In genomic region chr11:115071631-115072294, GRCm38 (mm10) we compare ENCODE assay signal across 9 mouse cellular contexts. TPM values are rescaled to one million over a fixed set of nuclear protein-coding genes. Genes with fewer than 3 reads are reported as not detected.
A peak's percentile ranks its signal among the peaks of the same experiment; 100 is the strongest.
DNase-seq lines count a peak whose midpoint lies in the region; ATAC-seq lines count a peak whose summit lies in the region.
"Had no signal": no experiment of that assay in that cellular context is flagged by ENCODE, and none has a peak within 500 bp of the region (broad histone marks: within the 10 kb centered on the region; RNA-seq: fewer than 3 reads in every experiment).

No protein-coding gene starts in this region.

- H3K4me1 ChIP-seq in embryonic facial prominence, embryonic 11.5 days (ENCODE audit: control insufficient read depth, insufficient read depth, low read length) = no peaks in the 10 kb centered on the region
- H3K4me1 ChIP-seq in heart, embryonic 13.5 days = peaks cover 10% of the 10 kb centered on the region
- H3K4me1 ChIP-seq in kidney, embryonic 15.5 days = peaks cover 21% of the 10 kb centered on the region
- 0 out of 2 replicates have a peak, but pooled peaks cover 4% of the 10 kb centered on the region for H3K4me1 ChIP-seq in stomach, embryonic 14.5 days (ENCODE audit: control insufficient read depth, insufficient read depth, low read length)

- H3K27ac ChIP-seq in embryonic facial prominence, embryonic 11.5 days (replicated peaks; ENCODE audit: low read depth, low read length) = no peak overlapping the region
- H3K27ac ChIP-seq in heart, embryonic 13.5 days (replicated peaks) = peak overlapping the region; percentile 20; the same call in 1 of the 2 replicates
- H3K27ac ChIP-seq in kidney, embryonic 15.5 days = peak overlapping the region; percentile 87
- H3K27ac ChIP-seq in stomach, embryonic 14.5 days (ENCODE audit: low read length) = peak overlapping the region; percentile 21; the same call in 1 of the 2 replicates

- H3K4me2 ChIP-seq in embryonic facial prominence, embryonic 11.5 days (ENCODE audit: low read depth, low read length) = no peak overlapping the region; the same call in 1 of the 2 replicates
- peak overlapping the region; percentile 53 for H3K4me2 ChIP-seq in heart, embryonic 13.5 days
- peak overlapping the region; percentile 52 for H3K4me2 ChIP-seq in kidney, embryonic 15.5 days
- H3K4me2 ChIP-seq in stomach, embryonic 14.5 days (replicated peaks; ENCODE audit: low read depth, low read length) = peak overlapping the region; percentile 2; the same call in 1 of the 2 replicates

- DNase-seq in adrenal gland, adult 8-10 months = peak; percentile 48
- DNase-seq in embryonic facial prominence, embryonic 11.5 days (ENCODE audit: low spot score) = peak; percentile 16
- peak; percentile 69 for DNase-seq in lung, postnatal 25 days (ENCODE audit: low spot score)
- DNase-seq in frontal cortex, postnatal 25 days (ENCODE audit: low spot score in 2 of 2) = no peak
- no peak for DNase-seq in layer of hippocampus, adult 11-12 months (ENCODE audit: low spot score)

- H3K9ac ChIP-seq in embryonic facial prominence, embryonic 11.5 days (replicated peaks; ENCODE audit: low read length) = no peak overlapping the region
- H3K9ac ChIP-seq in heart, embryonic 13.5 days = no peak overlapping the region
- 0 out of 2 replicates have a peak overlapping the region, but pooled peaks have one; percentile 0 for H3K9ac ChIP-seq in kidney, embryonic 15.5 days
- no peak overlapping the region for H3K9ac ChIP-seq in stomach, embryonic 14.5 days (replicated peaks; ENCODE audit: low read depth, low read length)

- no peak overlapping the region for H3K4me3 ChIP-seq in embryonic facial prominence, embryonic 11.5 days (ENCODE audit: low read depth, low read length)
- no peak overlapping the region for H3K4me3 ChIP-seq in heart, embryonic 13.5 days
- peak overlapping the region; percentile 1; the same call in 1 of the 2 replicates for H3K4me3 ChIP-seq in kidney, embryonic 15.5 days (replicated peaks)
- no peak overlapping the region for H3K4me3 ChIP-seq in stomach, embryonic 14.5 days (ENCODE audit: low read depth, low read length)
- H3K4me3 ChIP-seq: erythroblast, embryonic 14.5 days had no signal

- H3K27me3 ChIP-seq in embryonic facial prominence, embryonic 11.5 days (ENCODE audit: control insufficient read depth, insufficient read depth, low read length) = no peaks in the 10 kb centered on the region
- H3K27me3 ChIP-seq in heart, embryonic 13.5 days (replicated peaks) = peaks cover 5% of the 10 kb centered on the region; the same call in 1 of the 2 replicates
- no peaks in the 10 kb centered on the region; the same call in 1 of the 2 replicates for H3K27me3 ChIP-seq in kidney, embryonic 15.5 days
- H3K27me3 ChIP-seq in stomach, embryonic 14.5 days (ENCODE audit: control insufficient read depth, insufficient read depth, low read length) = no peaks in the 10 kb centered on the region

- no peaks in the 10 kb centered on the region for H3K36me3 ChIP-seq in embryonic facial prominence, embryonic 11.5 days (replicated peaks; ENCODE audit: control insufficient read depth, insufficient read depth, low read depth, low read length)
- H3K36me3 ChIP-seq in heart, embryonic 13.5 days = no peaks in the 10 kb centered on the region
- H3K36me3 ChIP-seq in kidney, embryonic 15.5 days = no peaks in the 10 kb centered on the region
- H3K36me3 ChIP-seq in stomach, embryonic 14.5 days (ENCODE audit: control insufficient read depth, insufficient read depth, low read length) = no peaks in the 10 kb centered on the region

- no peaks in the 10 kb centered on the region for H3K9me3 ChIP-seq in embryonic facial prominence, embryonic 11.5 days (replicated peaks; ENCODE audit: control insufficient read depth, low read length)
- no peaks in the 10 kb centered on the region for H3K9me3 ChIP-seq in heart, embryonic 13.5 days
- no peaks in the 10 kb centered on the region for H3K9me3 ChIP-seq in kidney, embryonic 15.5 days (replicated peaks)
- no peaks in the 10 kb centered on the region for H3K9me3 ChIP-seq in stomach, embryonic 14.5 days (ENCODE audit: control insufficient read depth, low read depth, low read length)

- WGBS in embryonic facial prominence, embryonic 11.5 days = 12% methylated on average over 14 of the region's 14 CpGs
- WGBS in heart, embryonic 13.5 days = 23% methylated on average over 14 of the region's 14 CpGs
- WGBS in kidney, embryonic 15.5 days = 8% methylated on average over 14 of the region's 14 CpGs
- 10% methylated on average over 14 of the region's 14 CpGs for WGBS in stomach, embryonic 14.5 days

- ATAC-seq in embryonic facial prominence, embryonic 11.5 days (replicated peaks; ENCODE audit: insufficient number of reproducible peaks, low FRiP score, low TSS enrichment, low read depth) = no peak
- ATAC-seq in heart, embryonic 13.5 days (ENCODE audit: extremely low read depth, insufficient number of reproducible peaks, low FRiP score, low TSS enrichment) = no peak
- peak; percentile 75 for ATAC-seq in kidney, embryonic 15.5 days (replicated peaks; ENCODE audit: low FRiP score)
- ATAC-seq in stomach, embryonic 14.5 days (ENCODE audit: insufficient number of reproducible peaks, insufficient read depth, low FRiP score, low read depth) = no peak

RNA-seq across cellular contexts. Expression of gene Cd300e, which starts 9.8 kb away (rescaled TPM):
- under 1 TPM; 0.62 to 0.91 (median 0.64) TPM for total RNA-seq in adrenal gland, adult 8-10 months (2022)
- polyA plus RNA-seq in embryonic facial prominence, embryonic 11.5 days (2014; fragmentation: Nextera tagmentation; extraction: Ambion mirVana) = not detected in 2 replicates
- not detected in 2 replicates for polyA plus RNA-seq in heart, embryonic 13.5 days (2015; fragmentation: Nextera tagmentation; extraction: Ambion mirVana)
- not detected in 2 replicates for polyA plus RNA-seq in kidney, embryonic 15.5 days (2015; fragmentation: Nextera tagmentation; extraction: Ambion mirVana)
- 0.12 TPM in 1 of 2 replicates, not detected in the other for polyA plus RNA-seq in stomach, embryonic 14.5 days (2014; fragmentation: Nextera tagmentation; extraction: Ambion mirVana)
- polyA plus RNA-seq: erythroblast, embryonic 14.5 days had no signal

RNA-seq across cellular contexts. Expression of gene Rab37, which starts 19.5 kb away (rescaled TPM):
- 1 to 10 TPM in 3 of 4 experiments, under 1 TPM in 1; 0.58 to 1.8 (median 1.4) TPM for total RNA-seq in adrenal gland, adult 8-10 months (2022)
- 1.4 and 1.9 TPM in 2 replicates for polyA plus RNA-seq in embryonic facial prominence, embryonic 11.5 days (2014; fragmentation: Nextera tagmentation; extraction: Ambion mirVana)
- polyA plus RNA-seq in heart, embryonic 13.5 days (2015; fragmentation: Nextera tagmentation; extraction: Ambion mirVana) = 1.2 and 1.7 TPM in 2 replicates
- 1.7 and 2.1 TPM in 2 replicates for polyA plus RNA-seq in kidney, embryonic 15.5 days (2015; fragmentation: Nextera tagmentation; extraction: Ambion mirVana)
- 1.3 and 1.5 TPM in 2 replicates for polyA plus RNA-seq in stomach, embryonic 14.5 days (2014; fragmentation: Nextera tagmentation; extraction: Ambion mirVana)

RNA-seq across cellular contexts. Expression of gene Cd300ld3, which starts 23.6 kb away (rescaled TPM):
- total RNA-seq in adrenal gland, adult 8-10 months (2022) = 10 to 100 TPM in 3 of 4 experiments, 1 to 10 TPM in 1; 9.5 to 18.1 (median 12.1) TPM
- not detected in 2 replicates for polyA plus RNA-seq in embryonic facial prominence, embryonic 11.5 days (2014; fragmentation: Nextera tagmentation; extraction: Ambion mirVana)
- polyA plus RNA-seq in heart, embryonic 13.5 days (2015; fragmentation: Nextera tagmentation; extraction: Ambion mirVana) = not detected in 2 replicates
- not detected in 2 replicates for polyA plus RNA-seq in kidney, embryonic 15.5 days (2015; fragmentation: Nextera tagmentation; extraction: Ambion mirVana)
- not detected in 2 replicates for polyA plus RNA-seq in stomach, embryonic 14.5 days (2014; fragmentation: Nextera tagmentation; extraction: Ambion mirVana)
- polyA plus RNA-seq: erythroblast, embryonic 14.5 days had no signal

RNA-seq across cellular contexts. Expression of gene Cd300ld5, which starts 34.2 kb away (rescaled TPM):
- total RNA-seq in adrenal gland, adult 8-10 months (2022) = 10 to 100 TPM in 1 of 4 experiments, 1 to 10 TPM in 3; 3.2 to 11.2 (median 4.5) TPM
- not detected in 2 replicates for polyA plus RNA-seq in embryonic facial prominence, embryonic 11.5 days (2014; fragmentation: Nextera tagmentation; extraction: Ambion mirVana)
- polyA plus RNA-seq in heart, embryonic 13.5 days (2015; fragmentation: Nextera tagmentation; extraction: Ambion mirVana) = not detected in 2 replicates
- not detected in 2 replicates for polyA plus RNA-seq in kidney, embryonic 15.5 days (2015; fragmentation: Nextera tagmentation; extraction: Ambion mirVana)
- polyA plus RNA-seq in stomach, embryonic 14.5 days (2014; fragmentation: Nextera tagmentation; extraction: Ambion mirVana) = not detected in 2 replicates
- polyA plus RNA-seq: erythroblast, embryonic 14.5 days had no signal

RNA-seq across cellular contexts. Expression of gene Cd300ld4, which starts 45.0 kb away (rescaled TPM):
- total RNA-seq in adrenal gland, adult 8-10 months (2022) = not detected
- polyA plus RNA-seq in embryonic facial prominence, embryonic 11.5 days (2014; fragmentation: Nextera tagmentation; extraction: Ambion mirVana) = not detected in 2 replicates
- not detected in 2 replicates for polyA plus RNA-seq in heart, embryonic 13.5 days (2015; fragmentation: Nextera tagmentation; extraction: Ambion mirVana)
- not detected in 2 replicates for polyA plus RNA-seq in kidney, embryonic 15.5 days (2015; fragmentation: Nextera tagmentation; extraction: Ambion mirVana)
- not detected in 2 replicates for polyA plus RNA-seq in stomach, embryonic 14.5 days (2014; fragmentation: Nextera tagmentation; extraction: Ambion mirVana)
- polyA plus RNA-seq: erythroblast, embryonic 14.5 days had no signal

Comparison
In these comparisons a context has a peak if more than half of its experiments do, and no peak if none do; other contexts are left out.
1. DNase-seq: peak in adrenal gland, adult 8-10 months (single experiment), embryonic facial prominence, embryonic 11.5 days (single experiment) and lung, postnatal 25 days (single experiment); none in frontal cortex, postnatal 25 days (0 of 2) and layer of hippocampus, adult 11-12 months (single experiment).